Mouse (Mus musculus) brown adipose tissue, adult 24 weeks (tissue): ENCODE data around the gene Tec. TPM values are rescaled to one million over a fixed set of nuclear protein-coding genes. Genes with fewer than 3 reads are reported as not detected.

Source experiments
- H3K27ac ChIP-seq: fragments of 200-500 bp; replicated peaks from 2 replicates; pipeline ENCODE4 v1.5.1; 2012; ENCODE audit warnings: low read depth, mild to moderate bottlenecking, low read length
- H3K4me1 ChIP-seq: fragments of 200-500 bp; 2 replicates; pipeline ENCODE4 v1.6.1; 2012; ENCODE audit warnings: low read length, mixed read lengths; ENCODE audit not compliant: control insufficient read depth, insufficient read depth, insufficient read length
- H3K4me3 ChIP-seq: fragments of 200-500 bp; 2 replicates; pipeline ENCODE4 v1.5.1; 2012; ENCODE audit warnings: low read depth, mild to moderate bottlenecking, low read length, moderate library complexity; ENCODE audit not compliant: insufficient read depth
- polyA plus RNA-seq: library from polyadenylated mRNA; stranded (reverse); fragments of >200 nt; gene quantifications from 2 replicates; pipeline ENCODE4 v1.2.4, GENCODE M21; 2012; ENCODE audit not compliant: missing spikeins, insufficient read depth, insufficient read length

Gene Tec
- polyA plus RNA-seq, 1 experiment = 1.4 TPM

DNA sequence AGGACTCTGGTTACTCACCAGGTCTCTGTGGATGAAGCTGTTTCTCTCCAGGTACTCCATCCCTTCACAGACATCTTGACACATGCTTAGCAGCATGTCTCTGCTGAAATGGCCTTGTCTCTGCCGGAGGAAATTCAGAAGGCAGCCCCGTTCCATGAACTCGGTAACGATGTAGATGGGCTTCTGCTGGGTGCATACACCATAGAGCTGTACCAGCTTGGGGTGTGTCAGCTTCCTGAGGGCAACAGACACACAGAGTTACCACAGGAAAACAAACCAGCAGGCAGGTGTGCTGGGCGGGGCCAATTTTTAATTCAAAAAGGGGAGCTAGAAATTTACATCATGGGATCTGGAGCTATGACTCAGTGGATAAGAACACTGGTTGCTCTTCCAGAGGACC is 104.7 kb downstream of the Tec start:
- H3K4me1 ChIP-seq = no peaks in the 10 kb centered on the region
- H3K27ac ChIP-seq = no peak overlapping the region
- no peak overlapping the region for H3K4me3 ChIP-seq

- no peaks in the 10 kb centered on the region for H3K4me1 ChIP-seq
- H3K27ac ChIP-seq = no peak overlapping the region
- H3K4me3 ChIP-seq = no peak overlapping the region
Measured at GRCm38 (mm10) chr5:72763025-72763424, 105.3 kb downstream of the Tec start.

DNA sequence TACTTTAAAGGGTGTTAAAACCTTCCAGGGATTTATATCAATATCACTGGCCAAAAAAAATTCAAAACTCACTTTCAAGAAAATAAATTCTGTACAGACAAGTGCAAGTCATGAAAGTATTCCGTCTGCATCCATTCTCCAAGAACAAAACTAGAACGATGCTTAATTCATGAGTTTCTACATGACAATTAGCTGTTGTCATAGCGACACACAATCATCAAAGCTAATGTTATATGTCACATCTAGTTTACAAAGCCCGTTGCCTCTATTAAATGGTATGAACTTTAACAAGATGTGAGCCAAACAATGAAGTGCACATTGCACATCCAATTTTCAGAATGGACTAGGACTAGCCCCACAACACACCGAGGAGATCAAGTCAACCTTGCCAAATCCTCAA is 106.5 kb downstream of the Tec start:
- Histone ChIP-seq H3K4me3 (no peak overlapping the region), H3K27ac (no peak overlapping the region), H3K4me1 (no peaks in the 10 kb centered on the region)

DNA sequence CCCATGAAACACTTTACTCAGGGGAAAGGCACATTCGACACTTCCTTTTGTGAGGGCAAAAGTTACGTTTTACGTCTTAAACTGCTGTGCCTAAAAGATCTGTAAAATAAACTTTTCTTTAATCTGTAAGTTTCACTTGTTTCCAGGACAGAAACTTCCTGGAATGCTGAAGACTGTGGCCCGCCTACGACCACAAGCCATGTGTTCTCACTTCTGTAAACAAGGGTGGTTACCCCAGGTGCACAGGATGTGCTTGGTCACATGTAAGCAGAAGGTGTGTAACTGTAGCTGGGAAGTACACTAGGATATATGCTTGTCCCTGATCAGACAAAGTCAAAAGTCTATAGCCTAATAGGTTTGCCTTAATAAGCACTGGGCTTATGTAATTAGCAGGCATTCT is 107.0 kb downstream of the Tec start:
- no peak overlapping the region for H3K27ac ChIP-seq
- H3K4me1 ChIP-seq = no peaks in the 10 kb centered on the region
- H3K4me3 ChIP-seq = no peak overlapping the region

- H3K4me1 ChIP-seq = no peaks in the 10 kb centered on the region
- H3K4me3 ChIP-seq = no peak overlapping the region
- no peak overlapping the region for H3K27ac ChIP-seq
Measured at GRCm38 (mm10) chr5:72758925-72759924, 109.1 kb downstream of the Tec start.

GRCm38 (mm10) chr5:72757155-72757773 is 111.0 kb downstream of the Tec start:
- Histone ChIP-seq H3K4me3 (no peak overlapping the region), H3K27ac (no peak overlapping the region), H3K4me1 (no peaks in the 10 kb centered on the region)

- Histone ChIP-seq H3K27ac (no peak overlapping the region), H3K4me1 (no peaks in the 10 kb centered on the region), H3K4me3 (no peak overlapping the region)
Measured at GRCm38 (mm10) chr5:72755941-72756340, 112.3 kb downstream of the Tec start.

DNA sequence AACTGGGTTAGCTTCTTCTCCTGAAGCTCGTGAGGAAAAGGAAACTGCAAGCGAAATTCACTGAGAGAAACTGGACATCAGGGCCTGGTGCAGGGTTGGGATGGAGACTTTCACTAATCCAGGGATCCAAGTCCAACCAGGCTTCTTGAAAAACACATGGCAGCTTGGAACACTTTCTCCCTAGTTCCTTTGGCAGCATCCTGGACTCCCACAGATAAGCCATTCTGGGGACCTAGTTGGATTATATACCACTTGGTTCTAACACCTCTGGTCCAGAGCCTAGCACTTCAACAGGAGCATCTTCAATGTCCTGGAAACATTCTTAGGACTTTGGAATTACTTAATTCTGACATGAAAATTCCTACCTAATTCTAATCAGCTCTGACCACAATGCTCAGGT is 113.2 kb downstream of the Tec start:
- Histone ChIP-seq H3K4me1 (no peaks in the 10 kb centered on the region), H3K27ac (no peak overlapping the region), H3K4me3 (no peak overlapping the region)

GRCm38 (mm10) chr5:72752585-72752984 is 115.7 kb downstream of the Tec start, which contains the start of gene Txk:
Txk (minus strand) TSS chr5:72752777.
- Histone ChIP-seq H3K4me3 (no peak within 1 kb of the TSS), H3K27ac (no peak within 1 kb of the TSS), H3K4me1 (no peaks in the 10 kb centered on the region)

- Histone ChIP-seq H3K4me1 (no peaks in the 10 kb centered on the region), H3K4me3 (no peak overlapping the region), H3K27ac (no peak overlapping the region)
Measured at GRCm38 (mm10) chr5:72751056-72751758, 117.1 kb downstream of the Tec start.

GRCm38 (mm10) chr5:72750226-72750625 is 118.1 kb downstream of the Tec start:
- Histone ChIP-seq H3K4me3 (no peak overlapping the region), H3K4me1 (no peaks in the 10 kb centered on the region), H3K27ac (no peak overlapping the region)

GRCm38 (mm10) chr5:72748659-72749265 is 119.5 kb downstream of the Tec start:
- Histone ChIP-seq H3K4me1 (no peaks in the 10 kb centered on the region), H3K27ac (no peak overlapping the region), H3K4me3 (no peak overlapping the region)

DNA sequence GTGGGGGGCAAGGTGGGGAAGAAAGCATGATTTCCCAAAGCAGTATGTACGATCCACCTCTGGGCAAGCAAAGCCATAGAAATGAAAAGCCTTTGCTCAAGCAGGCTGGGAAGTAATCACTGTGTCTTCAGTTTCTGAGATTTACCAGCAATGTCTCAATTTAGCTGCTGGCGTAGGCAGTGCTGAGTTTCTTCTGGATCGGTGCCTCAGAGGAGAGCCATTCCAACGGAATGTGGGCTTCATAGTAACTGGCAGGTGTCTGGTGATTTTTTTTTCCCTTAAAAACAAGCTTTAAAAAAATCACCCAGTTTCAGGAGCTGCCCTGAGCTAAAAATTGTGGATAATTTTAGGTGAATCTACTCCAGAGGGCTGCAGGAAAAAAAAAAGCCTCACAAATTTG is 120.9 kb downstream of the Tec start:
- Histone ChIP-seq H3K4me1 (no peaks in the 10 kb centered on the region), H3K27ac (no peak overlapping the region), H3K4me3 (no peak overlapping the region)

GRCm38 (mm10) chr5:72746461-72746860 is 121.8 kb downstream of the Tec start:
- H3K4me1 ChIP-seq = no peaks in the 10 kb centered on the region
- H3K4me3 ChIP-seq = no peak overlapping the region
- no peak overlapping the region for H3K27ac ChIP-seq

- Histone ChIP-seq H3K4me1 (no peaks in the 10 kb centered on the region), H3K4me3 (no peak overlapping the region), H3K27ac (no peak overlapping the region)
Measured at GRCm38 (mm10) chr5:72743103-72743502, 125.2 kb downstream of the Tec start.
